Mouse (Mus musculus) liver, embryonic 14.5 days (tissue): ENCODE results near the gene Tmem88b. TPM values are rescaled to one million over a fixed set of nuclear protein-coding genes. Genes with fewer than 3 reads are reported as not detected.

Source experiments
- ATAC-seq: fragments of 200-750 bp; cut with Nextera tagmentation; 2 replicates; pipeline ENCODE4 v1.8.0; 2017; ENCODE audit warnings: moderate number of reproducible peaks, mild to moderate bottlenecking, moderate library complexity; ENCODE audit not compliant: insufficient read depth
- DNase-seq, 3 experiments: peaks; one replicate each; pipeline ENCODE4 v3.0.0-alpha.2; 2012 to 2013; ENCODE audit warnings: low read depth in 3 of 3, low spot score in 3 of 3
- H3K27ac ChIP-seq: fragments of 300-500 bp; sonication (generic); 2 replicates; pipeline ENCODE4 v1.5.1; 2014; ENCODE audit warnings: moderate library complexity, mild to moderate bottlenecking, control low read depth, inconsistent platforms
- H3K27me3 ChIP-seq: fragments of 300-500 bp; sonication (generic); 2 replicates; pipeline ENCODE4 v1.6.1; 2014; ENCODE audit warnings: mild to moderate bottlenecking, low read length, moderate library complexity; ENCODE audit not compliant: control insufficient read depth, insufficient read depth
- H3K36me3 ChIP-seq: fragments of 300-500 bp; sonication (generic); replicated peaks from 2 replicates; pipeline ENCODE4 v1.6.1; 2014; ENCODE audit warnings: low read depth; ENCODE audit not compliant: control insufficient read depth, insufficient read depth
- H3K4me1 ChIP-seq, 2 experiments: fragments of 200-500 bp in 1 of 2; fragments of 300-500 bp in 1 of 2; sonication (generic) in 1 of 2; replicated peaks; 2 replicates each; pipeline ENCODE4 v1.6.1; 2012 to 2014; ENCODE audit warnings: antibody characterized with exemption in 1 of 2, inconsistent platforms in 1 of 2, low read length in 1 of 2; ENCODE audit not compliant: control insufficient read depth in 2 of 2, insufficient read depth in 2 of 2
- H3K4me2 ChIP-seq: fragments of 300-500 bp; sonication (generic); 2 replicates; pipeline ENCODE4 v1.6.1; 2014; ENCODE audit warnings: low read depth, mild to moderate bottlenecking, control low read depth, moderate library complexity
- H3K4me3 ChIP-seq, 2 experiments: fragments of 200-500 bp in 1 of 2; fragments of 300-500 bp in 1 of 2; sonication (generic) in 1 of 2; 2 replicates each; pipeline ENCODE4 v1.5.1; 2012 to 2014; ENCODE audit warnings: low read depth in 2 of 2, low read length in 2 of 2, mild to moderate bottlenecking in 2 of 2, control low read depth in 1 of 2, inconsistent platforms in 1 of 2, moderate library complexity in 1 of 2; ENCODE audit not compliant: insufficient read depth in 1 of 2
- H3K9ac ChIP-seq: fragments of 300-500 bp; sonication (generic); replicated peaks from 2 replicates; pipeline ENCODE4 v1.6.1; 2014; ENCODE audit warnings: mild to moderate bottlenecking, control low read depth, moderate library complexity
- H3K9me3 ChIP-seq: fragments of 300-500 bp; sonication (generic); 2 replicates; pipeline ENCODE4 v1.6.1; 2016; ENCODE audit warnings: low read length, mixed read lengths; ENCODE audit not compliant: control insufficient read depth
- CTCF ChIP-seq: IDR thresholded peaks from 2 replicates; pipeline ENCODE4 v1.5.1; 2016; ENCODE audit warnings: antibody characterized with exemption, low read depth, control low read depth
- EP300 ChIP-seq: IDR thresholded peaks from 2 replicates; pipeline ENCODE4 v1.6.1; 2016; ENCODE audit warnings: antibody characterized with exemption, low read depth
- WGBS: fragments of 180-500 bp; shearing (Covaris S2); extraction: QIAGEN DNeasy Blood & Tissue Kit; methylation state at CpG from one replicate; pipeline ENCODE4 v1.1.7; 2014; ENCODE audit not compliant: insufficient replicate concordance; 5-methylcytosine and 5-hydroxymethylcytosine counted together
- polyA plus RNA-seq, 2 experiments: library from polyadenylated mRNA; depleted of rRNA in 1 of 2; stranded (reverse) in 1 of 2; unstranded in 1 of 2; fragments of >200 nt; fragmentation: Nextera tagmentation in 1 of 2; extraction: Ambion mirVana in 1 of 2; gene quantifications; 2 replicates each; pipeline versions ENCODE4 v1.2.1 to v1.2.3; 2012 to 2014

The Tmem88b gene
- polyA plus RNA-seq, 2 experiments: 0.11 to 0.28 TPM

- ATAC-seq: no peak
- WGBS: 71% methylated on average over 3 of the region's 3 CpGs
- Histone ChIP-seq H3K4me1 (peaks cover 0 to 2% of the 10 kb centered on the region in 2 experiments; a peak in 1 of 4 replicates), H3K9me3 (no peaks in the 10 kb centered on the region), H3K4me3 (no peak overlapping the region), H3K27ac (no peak overlapping the region), H3K36me3 (no peaks in the 10 kb centered on the region), H3K9ac (no peak overlapping the region), H3K27me3 (peaks cover 27% of the 10 kb centered on the region), H3K4me2 (no peak overlapping the region)
- DNase-seq: no peak
- no peak for TF ChIP-seq EP300
- no peak for TF ChIP-seq CTCF
Observed at GRCm38 (mm10) chr4:155775855-155776254, 9.8 kb downstream of the Tmem88b start.

DNA sequence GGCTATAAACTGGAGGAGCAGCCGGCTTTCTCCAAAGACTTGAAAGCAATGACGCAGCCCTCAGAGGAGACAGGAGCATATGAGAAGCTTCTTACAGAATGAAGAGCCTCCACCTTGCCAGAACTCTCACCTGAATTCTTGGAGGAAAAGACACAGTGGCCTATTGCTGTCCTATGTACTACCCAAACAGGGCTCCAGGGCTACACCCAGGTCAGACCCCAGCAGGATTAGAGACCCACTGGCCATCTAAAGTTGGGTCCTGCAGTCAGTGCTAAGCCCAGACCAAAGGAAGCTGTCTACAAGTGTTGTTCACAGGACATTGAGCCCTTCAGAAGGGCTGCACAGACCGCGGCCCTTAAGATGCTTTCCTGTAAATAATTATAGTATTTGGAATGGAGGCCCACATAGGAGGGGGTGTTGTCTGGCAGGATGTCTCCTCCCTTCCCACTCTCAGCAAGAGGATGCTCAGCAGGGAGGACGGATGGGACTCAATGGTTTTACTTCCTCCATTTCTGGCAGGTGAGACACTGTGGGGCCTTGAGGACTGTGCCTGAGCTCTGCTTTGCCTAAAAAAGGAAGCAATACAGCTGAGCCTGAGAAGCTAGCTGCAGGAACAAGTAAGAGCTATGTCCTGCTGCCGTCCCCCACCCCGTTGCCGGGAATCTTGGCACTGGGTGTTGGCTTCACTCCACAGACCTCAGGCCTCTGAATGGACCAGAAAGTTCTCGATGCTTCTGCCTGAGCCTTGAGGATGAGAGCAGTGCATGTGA lies 10.5 kb downstream of the Tmem88b start:
- no peak overlapping the region for H3K9ac ChIP-seq
- ATAC-seq: no peak
- H3K9me3 ChIP-seq: no peaks in the 10 kb centered on the region
- H3K27me3 ChIP-seq: peaks cover 26% of the 10 kb centered on the region
- H3K4me3 ChIP-seq: no peak overlapping the region
- peaks cover 0 to 2% of the 10 kb centered on the region in 2 experiments; a peak in 1 of 4 replicates for H3K4me1 ChIP-seq
- 39% methylated on average over 9 of the region's 9 CpGs for WGBS
- H3K36me3 ChIP-seq: no peaks in the 10 kb centered on the region
- TF ChIP-seq EP300: no peak
- TF ChIP-seq CTCF: no peak
- H3K4me2 ChIP-seq: peak overlapping the region; percentile 60
- H3K27ac ChIP-seq: no peak overlapping the region
- no peak for DNase-seq

GRCm38 (mm10) chr4:155774280-155774754 lies 11.4 kb downstream of the Tmem88b start, which contains the start of gene Vwa1:
Gene Vwa1, minus strand, starts transcription at chr4:155774698.
- H3K4me3 ChIP-seq: peak within 1 kb of the TSS in 1 of 2 experiments; percentile 21; a peak in 2 of 4 replicates
- H3K27ac ChIP-seq: no peak within 1 kb of the TSS
- peaks cover 26% of the 10 kb centered on the region for H3K27me3 ChIP-seq
- H3K9ac ChIP-seq: no peak within 1 kb of the TSS
- ATAC-seq (peak; percentile 60), DNase-seq (peak in 1 of 3 experiments; percentile 64)
- TF ChIP-seq CTCF (peak; percentile 19; the same call in 1 of the 2 replicates), EP300 (no peak)
- H3K4me1 ChIP-seq: peaks cover 0 to 4% of the 10 kb centered on the region in 2 experiments; a peak in 1 of 4 replicates
- H3K4me2 ChIP-seq: peak within 1 kb of the TSS; percentile 60
- WGBS: 2% methylated on average over 35 of the region's 35 CpGs
- H3K36me3 ChIP-seq: no peaks in the 10 kb centered on the region
- no peaks in the 10 kb centered on the region for H3K9me3 ChIP-seq

- 30% methylated on average over 5 of the region's 5 CpGs for WGBS
- peak overlapping the region; percentile 60 for H3K4me2 ChIP-seq
Observed at GRCm38 (mm10) chr4:155773335-155774078, 12.2 kb downstream of the Tmem88b start.

More at GRCm38 (mm10) chr4:155773335-155774078, 12.2 kb downstream of the Tmem88b start:
- TF ChIP-seq CTCF (no peak), EP300 (no peak)
- no peaks in the 10 kb centered on the region for H3K9me3 ChIP-seq
- peaks cover 0 to 4% of the 10 kb centered on the region in 2 experiments; a peak in 1 of 4 replicates for H3K4me1 ChIP-seq
- no peak overlapping the region for H3K4me3 ChIP-seq
- peaks cover 26% of the 10 kb centered on the region for H3K27me3 ChIP-seq
- H3K27ac ChIP-seq: no peak overlapping the region
- H3K9ac ChIP-seq: no peak overlapping the region
- no peak for DNase-seq
- H3K36me3 ChIP-seq: no peaks in the 10 kb centered on the region
- ATAC-seq: no peak
